Mouse (Mus musculus) layer of hippocampus, adult 2 months (tissue): ENCODE results near the gene Egflam. TPM values are rescaled to one million over a fixed set of nuclear protein-coding genes. Genes with fewer than 3 reads are reported as not detected.

Source experiments
- DNase-seq, 2 experiments: peaks; one replicate each; pipeline ENCODE4 v3.0.0; 2022; ENCODE audit warnings: low spot score in 2 of 2
- H3K27ac ChIP-seq: fragments of 200-600 bp; 2 replicates; pipeline ENCODE4 v1.8.1; 2022
- H3K4me3 ChIP-seq: fragments of 200-600 bp; 2 replicates; pipeline ENCODE4 v1.8.1; 2022; ENCODE audit warnings: mild to moderate bottlenecking
- CTCF ChIP-seq: fragments of 200-600 bp; conservative IDR thresholded peaks from 2 replicates; pipeline ENCODE4 v1.8.1; 2022; ENCODE audit warnings: antibody characterized with exemption, mild to moderate bottlenecking, moderate library complexity
- total RNA-seq, 2 experiments: library from RNA; stranded (reverse); gene quantifications; 2 replicates each; pipeline ENCODE4 v1.2.3; 2021

Egflam gene
- total RNA-seq, 2 experiments from 2014 or later = 2.3 to 2.4 TPM

GRCm38 (mm10) chr15:7173776-7174175 lies 224.4 kb downstream of the Egflam start:
- no peak for DNase-seq
- H3K27ac ChIP-seq = no peak overlapping the region
- H3K4me3 ChIP-seq = no peak overlapping the region
- no peak for TF ChIP-seq CTCF

- Histone ChIP-seq H3K4me3 (no peak overlapping the region), H3K27ac (no peak overlapping the region)
- no peak for TF ChIP-seq CTCF
- no peak for DNase-seq
These were observed 224.8 kb downstream of the Egflam start for GRCm38 (mm10) chr15:7173346-7173745.

GRCm38 (mm10) chr15:7172875-7173274 lies 225.3 kb downstream of the Egflam start:
- H3K27ac ChIP-seq = no peak overlapping the region
- no peak for TF ChIP-seq CTCF
- DNase-seq = no peak
- no peak overlapping the region for H3K4me3 ChIP-seq

GRCm38 (mm10) chr15:7167906-7168532 lies 230.2 kb downstream of the Egflam start:
- TF ChIP-seq CTCF = no peak
- H3K27ac ChIP-seq = no peak overlapping the region
- no peak for DNase-seq

GRCm38 (mm10) chr15:7167238-7167905 lies 230.8 kb downstream of the Egflam start:
- no peak for DNase-seq
- no peak for TF ChIP-seq CTCF
- Histone ChIP-seq H3K4me3 (no peak overlapping the region), H3K27ac (no peak overlapping the region)

More at GRCm38 (mm10) chr15:7167906-7168532, 230.2 kb downstream of the Egflam start:
- H3K4me3 ChIP-seq = no peak overlapping the region

GRCm38 (mm10) chr15:7166735-7167134 lies 231.5 kb downstream of the Egflam start:
- H3K4me3 ChIP-seq = no peak overlapping the region
- H3K27ac ChIP-seq = no peak overlapping the region
- no peak for DNase-seq
- no peak for TF ChIP-seq CTCF

- no peak for DNase-seq
- no peak for TF ChIP-seq CTCF
- no peak overlapping the region for H3K27ac ChIP-seq
These were observed 234.3 kb downstream of the Egflam start for GRCm38 (mm10) chr15:7163851-7164250.

GRCm38 (mm10) chr15:7160321-7160720 lies 237.9 kb downstream of the Egflam start:
- no peak overlapping the region for H3K4me3 ChIP-seq
- DNase-seq = no peak
- no peak overlapping the region for H3K27ac ChIP-seq
- TF ChIP-seq CTCF = no peak

More at GRCm38 (mm10) chr15:7163851-7164250, 234.3 kb downstream of the Egflam start:
- H3K4me3 ChIP-seq = no peak overlapping the region

- Histone ChIP-seq H3K27ac (no peak overlapping the region), H3K4me3 (no peak overlapping the region)
- no peak for TF ChIP-seq CTCF
- no peak for DNase-seq
These were observed 238.3 kb downstream of the Egflam start for GRCm38 (mm10) chr15:7159869-7160268.

GRCm38 (mm10) chr15:7157658-7158057 lies 240.5 kb downstream of the Egflam start:
- TF ChIP-seq CTCF = no peak
- Histone ChIP-seq H3K27ac (no peak overlapping the region), H3K4me3 (no peak overlapping the region)
- DNase-seq = no peak
